Mouse (Mus musculus) MN1 (cell line): ENCODE measurements at regions not wholly inside any gene's neighbourhood (a gene's known extent, or its start where the extent isn't known, plus 50 kb on each side); places are given as distances from the start of the nearest gene placed in this dataset.
"Not testable (repeated sequence)": the region's sequence is repeated elsewhere in the genome, so short reads cannot be mapped to it uniquely, and the experiment has no call there.

Experiments
- DNase-seq: peaks from one replicate; pipeline ENCODE4 v3.0.0-alpha.2; 2016; ENCODE audit warnings: low spot score

DNA sequence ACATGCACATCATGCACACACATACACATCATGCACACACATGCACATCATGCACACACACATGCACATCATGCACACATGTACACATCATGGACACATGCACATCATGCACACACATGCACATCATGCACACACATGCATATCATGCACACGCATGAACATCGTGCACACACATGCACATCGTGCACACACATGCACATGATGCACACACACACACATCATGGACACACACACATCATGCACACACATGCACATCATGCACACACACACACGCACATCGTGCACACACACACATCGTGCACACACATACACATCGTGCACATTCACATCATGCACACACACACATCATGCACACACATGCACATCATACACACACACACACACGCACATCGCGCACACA, 104.9 kb upstream of the Gcfc2 start:
- no peak for DNase-seq

GRCm38 (mm10) chr6:81820078-81820477, 103.4 kb upstream of the Gcfc2 start:
- DNase-seq: no peak

DNA sequence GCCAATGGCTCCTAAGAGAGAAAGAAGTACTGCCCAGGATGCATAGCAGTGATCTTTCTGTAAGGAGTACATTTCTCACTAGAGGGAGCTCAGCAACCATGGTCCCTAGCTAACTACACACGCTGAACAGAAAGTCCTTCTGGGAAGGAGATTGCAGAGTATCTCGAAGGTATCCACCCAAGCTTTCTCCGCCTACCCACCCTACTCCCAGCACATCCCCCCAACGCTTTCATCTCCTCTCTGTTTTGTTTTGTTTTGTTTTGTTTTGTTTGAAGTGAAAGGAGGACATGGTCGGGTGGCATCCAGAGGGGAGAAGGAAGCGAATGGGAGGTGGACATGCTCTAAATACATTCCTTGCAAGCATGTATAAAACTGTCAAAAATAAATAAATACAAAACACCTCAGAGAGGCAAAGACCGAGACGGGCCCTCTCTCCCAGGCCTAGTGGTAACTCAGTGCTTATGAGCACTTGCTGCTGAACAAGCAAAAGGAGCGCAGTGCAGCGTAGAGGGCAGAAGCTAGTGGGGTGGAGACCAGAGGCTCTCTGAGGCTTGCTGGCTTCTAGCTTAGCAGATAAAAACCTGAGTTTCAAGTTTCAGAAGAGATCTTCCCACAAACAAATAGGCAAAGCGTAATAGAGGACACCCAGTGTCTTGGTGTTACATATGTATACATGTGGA, 83.9 kb upstream of the Gcfc2 start:
- DNase-seq: peak; percentile 21

DNA sequence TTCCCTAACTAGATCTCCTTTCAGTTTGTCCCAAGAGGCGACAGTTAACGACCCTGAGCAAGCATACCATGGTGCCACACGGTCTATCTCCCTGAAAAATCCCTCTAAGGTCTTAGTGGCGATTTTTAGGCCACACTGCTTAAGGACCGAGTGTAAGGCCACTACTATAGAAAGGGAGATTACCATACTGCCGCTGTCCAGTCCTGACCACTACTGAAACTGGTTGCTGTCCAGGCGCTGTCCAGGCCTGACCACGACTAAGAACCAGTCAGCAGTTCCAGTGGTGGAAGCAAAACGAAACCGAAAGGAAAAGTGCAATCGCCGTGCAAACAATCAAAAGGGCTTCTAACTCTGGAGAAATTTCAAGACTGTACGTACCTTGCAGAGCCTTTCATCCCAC, 55.3 kb upstream of the Gcfc2 start:
- DNase-seq: not testable (repeated sequence)
